Mouse (Mus musculus) CD4-positive naive resting alpha-beta T cell, adult 76 days (primary cell): Measurements from ENCODE around the gene Olfr161. TPM values are rescaled to one million over a fixed set of nuclear protein-coding genes. Genes with fewer than 3 reads are reported as not detected.

ENCODE experiments used
- total RNA-seq: library from RNA; stranded (reverse); gene quantifications from one replicate; pipeline ENCODE4 v1.2.4, GENCODE M21; 2023

Gene Olfr161
- total RNA-seq: not detected

GRCm38 (mm10) chr16:3590691-3591090 is at the start of gene Olfr161:
Gene Olfr161, plus strand, starts transcription at chr16:3591042.

Other genes starting within 250 kb of the Olfr161 start
- gene Mefv, start 127.1 kb downstream of the Olfr161 start, total RNA-seq: 0.73 TPM
- 46.7 TPM for gene Zfp263, start 153.1 kb downstream of the Olfr161 start, total RNA-seq
- not detected for gene Olfr15, start 239.8 kb downstream of the Olfr161 start, total RNA-seq